Mouse (Mus musculus) left cerebral cortex, adult 18-20 months (tissue): ENCODE data around the gene Crb1. TPM values are rescaled to one million over a fixed set of nuclear protein-coding genes. Genes with fewer than 3 reads are reported as not detected.
A peak's percentile ranks its signal among the peaks of the same experiment; 100 is the strongest.
"Not testable (repeated sequence)": the region's sequence is repeated elsewhere in the genome, so short reads cannot be mapped to it uniquely, and the experiment has no call there.

Experiments
- DNase-seq, 2 experiments: peaks; one replicate each; pipeline ENCODE4 v3.0.0; 2021 to 2022; ENCODE audit warnings: low spot score in 2 of 2, mixed read lengths in 1 of 2
- total RNA-seq, 2 experiments: library from RNA; stranded (reverse); gene quantifications; 2 replicates each; pipeline ENCODE4 v1.2.3; 2021

Gene Crb1
- total RNA-seq, 2 experiments from 2014 or later, result 0.86 to 1.0 TPM

DNA sequence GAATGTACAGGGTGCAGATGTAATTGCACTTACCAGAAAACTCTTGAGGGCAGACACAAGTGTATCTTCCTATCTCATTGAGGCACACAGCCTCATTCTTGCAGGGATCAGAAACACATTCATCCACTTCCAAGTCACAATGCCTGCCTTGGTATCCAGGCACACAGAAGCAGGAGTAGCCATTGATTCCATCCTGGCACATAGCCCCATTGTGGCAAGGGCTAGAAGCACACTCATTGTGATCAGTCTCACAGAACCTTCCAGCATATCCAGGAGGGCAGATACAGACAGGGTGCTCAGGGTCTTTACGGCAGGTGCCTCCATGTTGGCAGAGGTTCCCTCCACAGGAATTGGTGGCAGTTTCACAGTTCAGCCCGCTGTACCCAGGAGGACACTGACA lies 39.9 kb downstream of the Crb1 start:
- DNase-seq, result no peak

DNA sequence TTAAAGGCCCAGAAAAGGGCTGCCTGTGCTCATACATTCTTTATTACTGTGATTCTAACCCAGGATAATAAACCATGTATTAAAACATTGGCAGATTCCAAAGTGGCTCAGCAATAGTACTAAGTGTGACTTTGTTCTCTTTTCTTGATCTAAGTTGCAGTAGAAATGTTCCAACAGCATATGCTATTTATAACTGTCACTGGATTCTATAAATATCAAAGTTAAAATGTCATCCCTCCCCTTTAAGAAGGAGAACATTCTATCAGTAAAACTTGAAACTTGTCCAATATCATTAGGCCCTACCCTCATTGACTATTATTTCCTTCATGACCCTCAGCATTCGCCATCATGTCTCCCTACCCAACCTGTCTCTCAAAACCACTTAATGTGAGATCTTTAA lies 48.1 kb downstream of the Crb1 start:
- no peak for DNase-seq

DNA sequence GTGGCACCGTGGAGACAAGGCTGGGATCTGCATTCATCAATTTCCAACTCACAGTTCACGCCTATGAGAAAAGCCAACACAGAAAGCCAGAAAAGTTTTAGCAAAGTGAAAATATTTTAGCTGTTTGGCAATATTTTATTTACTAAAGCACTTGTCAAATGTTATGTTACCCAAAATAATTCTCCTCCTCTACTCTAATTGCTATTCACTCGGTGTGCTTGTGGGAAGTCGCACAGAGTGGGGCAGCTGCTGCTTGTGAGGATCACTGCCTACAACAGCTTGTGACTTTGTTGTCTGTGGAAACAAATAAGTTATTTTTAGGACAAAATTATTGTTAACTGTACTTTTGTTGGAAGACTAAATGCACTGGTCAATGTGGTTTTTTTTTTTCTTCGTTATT lies 48.6 kb downstream of the Crb1 start:
- no peak for DNase-seq

DNA sequence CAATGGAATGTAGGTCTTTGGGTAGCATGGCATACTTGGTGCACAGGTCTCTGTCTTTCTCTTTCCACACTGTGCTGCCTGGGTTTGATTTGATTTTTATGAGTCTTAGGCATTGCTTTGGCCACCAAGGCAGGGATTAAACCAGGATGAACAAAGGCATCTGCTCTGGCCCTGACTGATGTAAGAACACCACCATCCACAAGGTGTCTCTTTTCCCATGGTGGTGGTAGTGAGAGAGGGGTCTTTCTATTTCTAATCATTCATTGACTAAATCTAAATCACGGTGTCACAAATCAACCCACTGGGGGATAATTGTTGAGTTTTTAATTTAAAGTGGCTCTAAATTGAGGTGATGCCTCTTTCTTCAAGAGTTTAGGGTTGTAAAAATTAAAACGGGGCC lies 51.5 kb downstream of the Crb1 start:
- no peak for DNase-seq

DNA sequence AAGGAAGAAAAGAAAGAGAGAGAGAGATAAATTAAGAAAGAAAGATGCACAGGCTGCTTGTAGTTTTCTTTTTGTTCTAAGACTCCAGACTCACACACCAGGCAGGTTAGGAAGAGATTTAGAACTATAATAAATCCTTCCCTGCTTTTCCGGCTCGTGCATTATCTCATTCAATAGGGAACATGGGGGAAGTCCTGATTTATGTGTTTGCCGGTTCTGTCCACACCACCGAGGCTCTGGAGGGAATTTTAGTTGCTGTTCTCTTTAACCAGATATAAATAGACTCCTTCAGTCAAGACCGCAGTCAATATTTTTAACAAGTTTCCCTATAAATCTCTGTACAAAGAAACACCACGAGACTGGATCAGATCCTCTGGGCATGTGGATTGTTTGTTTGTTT lies 57.1 kb downstream of the Crb1 start:
- DNase-seq, result no peak

DNA sequence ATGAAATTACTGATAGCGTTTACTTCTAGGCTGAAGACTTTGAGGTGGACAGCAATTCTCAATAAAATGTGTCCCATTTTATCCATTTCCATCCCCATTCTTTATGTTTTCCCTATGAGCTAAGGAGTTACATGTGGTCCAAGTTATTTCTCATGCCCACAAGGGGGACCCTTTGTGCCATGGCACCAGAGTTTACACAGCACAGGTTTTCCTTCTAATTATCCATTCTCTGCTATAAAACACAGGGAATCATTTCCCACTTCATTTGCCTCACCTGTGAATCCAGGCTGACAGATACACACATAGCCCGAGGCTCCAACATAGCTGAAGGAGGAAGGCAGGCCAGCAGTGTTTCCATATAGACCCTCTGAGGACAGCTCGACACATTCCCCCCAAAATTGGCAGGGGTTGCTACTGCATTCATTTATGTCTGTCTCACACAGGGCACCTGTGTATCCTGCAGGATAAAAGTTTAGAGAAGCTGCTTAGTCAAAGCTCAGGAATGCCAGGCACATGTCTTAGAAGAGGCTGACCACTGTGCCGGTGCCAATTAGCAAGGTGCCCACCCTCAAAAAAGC lies 62.5 kb downstream of the Crb1 start:
- DNase-seq, result no peak

DNA sequence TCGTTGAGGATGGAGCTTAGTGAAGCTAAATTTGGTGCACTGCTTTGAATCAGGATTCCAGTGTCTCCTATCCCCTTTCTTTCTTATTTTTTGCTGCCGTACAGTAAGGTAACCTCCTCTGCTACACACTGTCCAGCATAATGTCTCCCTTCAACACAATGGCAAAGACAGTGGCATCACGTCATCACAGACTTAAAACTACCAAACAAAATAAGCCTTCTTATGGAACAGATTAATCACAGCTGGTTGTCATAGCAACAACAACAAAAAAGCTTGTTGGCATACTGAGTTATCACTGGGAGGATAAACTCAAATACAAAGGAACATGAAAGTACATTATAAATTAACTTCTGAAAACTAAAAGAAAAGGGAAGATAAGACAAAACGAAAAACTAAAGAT lies 68.0 kb downstream of the Crb1 start:
- no peak for DNase-seq

DNA sequence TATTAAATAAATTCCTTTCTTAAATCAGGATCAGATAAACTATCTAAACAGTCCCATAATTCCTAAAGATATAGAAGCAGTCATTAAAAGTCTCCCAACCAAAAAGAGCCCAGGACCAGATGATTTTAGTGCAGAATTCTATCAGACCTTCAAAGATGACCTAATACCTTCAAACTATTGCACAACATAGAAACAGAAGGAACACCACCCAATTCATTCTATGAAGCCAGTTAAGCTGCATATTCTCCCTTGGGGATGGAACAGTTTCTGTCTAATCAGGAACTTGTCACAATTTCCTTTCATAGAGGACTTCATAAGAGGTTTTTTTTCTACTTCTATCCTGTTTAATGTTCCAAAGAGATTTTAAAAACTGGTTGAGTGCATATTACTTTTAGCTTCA lies 74.4 kb downstream of the Crb1 start:
- not testable (repeated sequence) for DNase-seq

DNA sequence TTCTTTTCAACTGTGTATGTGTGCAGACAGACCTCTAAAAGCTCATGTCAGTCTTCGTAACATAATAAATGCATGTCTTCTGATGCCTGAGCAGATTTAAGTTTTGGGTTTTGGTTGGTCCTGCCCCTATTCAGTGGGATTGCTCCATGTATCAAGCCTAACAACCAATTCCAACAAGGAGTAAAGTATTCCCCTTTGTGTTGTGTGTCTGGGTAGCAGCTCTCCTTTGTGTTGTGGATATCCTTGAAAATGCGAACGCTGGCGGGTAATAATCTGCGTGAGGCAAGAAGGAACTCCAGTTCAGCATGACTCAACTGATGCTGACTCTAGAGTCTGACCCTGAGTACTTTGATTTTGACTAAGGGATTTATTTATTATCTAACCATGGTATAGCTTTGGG lies 75.1 kb downstream of the Crb1 start:
- no peak for DNase-seq

DNA sequence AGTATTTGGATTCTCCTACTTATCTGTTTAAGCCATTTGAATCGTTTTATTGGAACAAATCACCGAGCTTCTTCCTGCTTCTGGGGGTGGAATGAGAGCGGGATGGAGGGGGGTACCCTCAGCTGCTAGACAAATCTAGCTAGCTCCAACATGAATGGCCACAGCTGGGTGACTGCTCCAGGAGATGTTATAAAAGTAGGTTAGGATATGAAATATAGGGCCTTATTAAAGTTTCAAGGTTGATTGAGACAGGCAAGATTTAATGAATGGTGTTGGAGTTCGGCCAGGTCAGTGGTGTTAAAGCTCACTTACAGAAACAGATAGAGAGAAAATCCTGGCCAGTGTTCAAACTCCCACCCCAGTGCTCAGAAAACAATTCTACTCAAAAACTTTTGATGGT lies 84.9 kb downstream of the Crb1 start:
- DNase-seq, result no peak

DNA sequence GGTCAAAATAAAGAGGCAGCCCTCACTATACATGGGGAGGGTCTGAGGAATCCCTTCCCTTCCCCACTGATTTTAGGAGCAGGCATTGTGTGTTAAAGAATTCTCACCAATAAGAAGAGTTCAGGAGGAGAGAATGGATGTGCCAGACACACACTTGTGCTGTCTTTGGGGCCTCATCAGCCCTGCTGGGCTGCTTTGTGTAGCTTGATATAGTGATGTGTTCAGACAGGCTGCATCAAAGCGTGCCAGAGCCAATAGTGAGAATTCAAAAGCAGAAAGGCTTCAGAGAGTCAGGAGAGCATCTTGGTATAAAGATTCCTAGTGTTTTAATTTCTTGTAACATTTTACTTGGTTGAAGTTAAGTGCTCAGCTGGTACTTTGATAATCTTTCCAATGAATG lies 85.3 kb downstream of the Crb1 start:
- DNase-seq, result no peak

DNA sequence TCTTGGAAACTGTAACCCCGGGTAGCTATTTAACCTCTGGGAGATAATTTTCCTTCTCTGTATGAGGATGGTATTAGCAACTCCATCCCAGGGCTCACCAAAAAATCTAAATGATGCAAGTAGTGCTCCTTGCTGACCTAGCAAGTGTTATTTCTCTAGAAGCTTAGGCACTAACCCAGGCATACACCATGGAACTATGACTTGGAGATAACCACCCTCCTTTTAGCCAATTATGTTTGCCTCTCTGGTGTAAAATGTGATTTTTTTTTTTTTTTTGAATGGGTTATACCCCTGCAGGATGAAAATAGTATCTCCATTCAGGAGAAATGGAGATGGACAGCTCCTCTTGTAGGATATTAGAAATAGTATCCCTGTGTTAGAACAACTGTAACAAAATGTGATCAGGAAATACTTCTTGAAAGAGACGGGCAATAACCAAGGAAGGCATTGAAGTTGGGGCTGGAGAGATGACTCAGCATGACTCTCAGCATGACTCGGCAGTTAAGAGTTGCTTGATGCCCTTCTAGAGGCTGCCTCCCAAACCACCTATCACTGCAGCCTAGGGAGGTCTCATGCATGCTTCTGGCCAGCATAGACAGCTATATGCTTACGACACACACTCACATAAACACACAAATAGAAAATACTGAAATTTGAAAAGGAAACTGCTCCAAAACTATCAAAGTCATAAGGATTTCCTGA lies 100.1 kb downstream of the Crb1 start:
- no peak for DNase-seq

DNA sequence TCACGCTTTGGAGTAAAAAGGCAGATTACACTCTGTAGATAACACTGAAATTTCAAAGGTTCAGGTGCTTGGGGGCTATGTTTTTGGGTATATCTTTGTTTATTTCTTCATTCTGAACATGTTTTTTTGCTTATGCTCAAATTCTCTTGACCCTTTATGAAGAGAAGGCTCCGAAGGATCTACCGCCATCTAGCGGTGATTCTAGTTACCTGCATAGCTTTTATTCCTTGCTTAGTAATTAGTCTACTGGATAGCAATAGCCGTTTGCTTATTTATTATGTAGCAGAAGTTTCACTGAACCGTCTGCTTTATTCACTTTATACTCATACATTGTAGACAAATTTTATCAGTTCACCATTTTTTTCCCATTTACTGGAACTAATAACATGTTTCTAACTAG lies 109.1 kb downstream of the Crb1 start:
- peak; percentile 25 to 54 for DNase-seq

DNA sequence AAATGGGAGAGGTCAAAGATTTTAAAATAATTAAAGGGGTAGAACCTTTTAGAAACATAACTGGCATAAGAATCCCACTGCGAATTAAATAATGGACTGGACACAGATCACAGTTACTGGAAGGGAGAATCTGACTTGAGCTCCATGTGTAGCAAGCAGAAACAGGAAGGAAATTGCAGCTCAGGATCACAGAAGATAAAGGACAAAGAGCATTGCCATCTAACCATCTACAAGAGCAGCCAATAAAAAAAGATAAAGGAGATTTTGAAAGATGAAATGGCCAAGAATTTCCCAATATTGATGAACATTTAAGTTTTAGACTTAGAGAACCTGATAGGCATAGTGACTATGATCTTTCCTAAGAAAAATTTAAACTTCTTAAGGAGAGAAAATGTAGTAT lies 112.7 kb downstream of the Crb1 start:
- no peak for DNase-seq

DNA sequence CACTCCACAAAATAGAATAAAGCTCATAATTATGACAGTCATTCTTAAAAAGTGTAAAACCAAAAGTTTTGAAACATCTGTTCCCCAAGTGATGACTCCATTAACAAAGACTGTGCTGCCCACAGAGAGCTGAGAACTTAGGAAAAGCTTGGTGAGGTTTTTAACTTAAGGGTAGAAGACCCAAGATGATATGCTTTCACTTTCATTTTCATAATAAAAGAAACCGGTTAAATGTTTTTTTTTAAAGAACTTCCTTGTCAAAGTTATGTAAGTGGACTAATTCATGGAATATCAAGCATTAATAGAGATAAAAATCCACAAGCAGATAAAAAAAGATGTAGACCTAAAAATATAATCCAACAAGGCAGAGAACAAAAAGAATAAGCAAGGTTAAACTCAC lies 113.7 kb downstream of the Crb1 start:
- DNase-seq, result no peak

DNA sequence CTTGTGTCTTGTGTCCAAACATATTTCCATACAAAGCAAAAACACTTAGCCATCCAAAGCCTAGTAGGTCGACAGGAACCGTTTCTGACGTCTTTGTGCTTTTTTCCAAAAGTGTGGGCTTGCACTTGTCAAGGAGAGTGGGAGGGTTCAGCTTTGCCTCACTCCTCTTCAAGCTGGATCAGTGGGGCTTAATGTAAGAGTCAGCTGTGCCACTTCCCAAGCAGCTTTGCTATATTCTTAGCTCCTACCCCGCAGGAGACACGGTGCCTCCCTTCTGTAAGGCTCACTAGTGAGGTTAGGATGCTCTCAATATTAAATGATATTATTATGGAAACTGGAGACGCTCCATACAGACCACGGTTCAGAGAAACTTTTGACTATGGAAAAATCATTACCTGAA lies 121.3 kb downstream of the Crb1 start:
- DNase-seq, result no peak

DNA sequence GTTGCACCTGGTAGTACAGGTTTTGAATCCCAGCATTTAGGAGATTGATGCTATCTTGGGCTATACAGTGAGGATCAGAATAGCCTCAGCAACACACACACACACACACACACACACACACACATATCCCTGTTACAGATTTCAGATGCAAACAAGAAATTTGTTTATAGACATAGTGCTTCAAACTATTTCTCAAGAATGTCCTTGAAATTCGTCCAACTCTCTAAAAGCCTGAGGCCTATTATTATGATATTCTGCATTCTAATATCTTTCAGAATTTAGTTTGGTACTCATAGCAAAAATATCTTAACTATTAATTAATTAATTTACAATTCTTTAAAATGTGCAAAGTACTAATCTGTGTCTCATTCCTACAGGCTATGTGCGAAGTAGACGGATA lies 124.9 kb downstream of the Crb1 start:
- DNase-seq, result no peak

DNA sequence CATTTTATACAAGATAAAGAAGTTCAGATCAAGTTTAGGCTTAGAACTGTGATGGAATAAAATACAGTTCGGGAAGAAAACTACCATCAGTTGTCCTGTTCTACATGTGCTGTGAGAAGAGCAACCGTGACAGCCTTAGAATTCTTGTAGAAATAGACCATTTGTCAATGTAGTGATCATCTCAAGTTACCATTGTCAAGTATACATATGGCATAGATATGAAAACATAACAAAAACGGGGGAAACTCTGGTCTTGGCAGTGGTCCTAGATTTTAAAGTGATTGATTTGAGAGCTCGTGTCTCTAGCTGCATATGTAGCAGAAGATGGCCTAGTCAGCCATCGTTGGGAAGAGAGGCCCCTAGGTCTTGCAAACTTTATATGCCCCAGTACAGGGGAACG lies 127.7 kb downstream of the Crb1 start:
- DNase-seq, result no peak

DNA sequence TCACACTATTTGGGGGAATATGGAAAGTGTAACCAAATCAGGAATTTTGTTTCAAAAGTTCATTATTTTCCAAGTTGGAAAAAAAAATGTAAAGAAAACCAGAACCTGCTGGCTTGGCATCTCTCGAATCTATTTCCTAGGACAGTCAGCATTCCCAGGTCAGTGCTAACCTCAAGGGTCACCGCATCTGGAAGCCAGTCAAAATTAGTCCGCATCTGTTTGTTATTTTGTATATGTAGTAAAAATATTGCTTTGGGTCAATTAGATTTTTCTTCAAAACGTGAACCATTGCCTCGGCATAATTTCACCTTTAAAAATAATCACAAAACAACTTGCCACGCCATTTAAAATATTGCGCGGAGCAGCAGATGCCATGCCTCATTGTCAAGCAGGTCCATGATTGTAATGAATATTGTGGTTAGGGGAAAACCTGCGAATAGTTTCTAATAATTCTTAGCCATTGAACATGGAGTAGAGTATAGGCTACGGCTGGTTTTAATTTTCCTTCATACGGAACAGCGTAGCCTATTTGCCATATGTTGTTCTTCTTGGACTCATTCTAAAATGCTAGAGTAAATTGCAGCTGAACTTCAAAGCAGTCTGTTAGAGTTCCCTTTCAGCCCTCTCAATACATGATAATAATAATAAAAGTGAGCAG lies 130.0 kb downstream of the Crb1 start:
- DNase-seq, result no peak

DNA sequence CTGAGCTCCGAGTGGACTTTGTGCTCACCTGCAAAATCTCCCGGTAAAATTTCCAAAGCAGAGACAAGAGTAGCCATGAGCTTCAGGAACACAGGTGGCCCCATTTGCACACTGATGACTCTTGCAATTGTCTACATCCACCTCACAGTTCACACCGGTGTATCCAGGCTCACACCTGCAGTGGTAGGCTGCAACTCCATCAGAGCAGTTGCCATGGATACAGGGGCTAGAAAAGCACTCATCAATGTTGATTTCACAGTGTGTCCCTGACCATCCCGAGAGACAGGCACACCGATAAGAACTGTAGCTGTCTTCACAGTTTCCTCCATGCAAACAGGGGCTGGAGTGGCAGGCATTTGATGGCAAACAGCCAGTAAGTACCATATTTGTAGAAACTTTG lies 140.1 kb downstream of the Crb1 start:
- no peak for DNase-seq

DNA sequence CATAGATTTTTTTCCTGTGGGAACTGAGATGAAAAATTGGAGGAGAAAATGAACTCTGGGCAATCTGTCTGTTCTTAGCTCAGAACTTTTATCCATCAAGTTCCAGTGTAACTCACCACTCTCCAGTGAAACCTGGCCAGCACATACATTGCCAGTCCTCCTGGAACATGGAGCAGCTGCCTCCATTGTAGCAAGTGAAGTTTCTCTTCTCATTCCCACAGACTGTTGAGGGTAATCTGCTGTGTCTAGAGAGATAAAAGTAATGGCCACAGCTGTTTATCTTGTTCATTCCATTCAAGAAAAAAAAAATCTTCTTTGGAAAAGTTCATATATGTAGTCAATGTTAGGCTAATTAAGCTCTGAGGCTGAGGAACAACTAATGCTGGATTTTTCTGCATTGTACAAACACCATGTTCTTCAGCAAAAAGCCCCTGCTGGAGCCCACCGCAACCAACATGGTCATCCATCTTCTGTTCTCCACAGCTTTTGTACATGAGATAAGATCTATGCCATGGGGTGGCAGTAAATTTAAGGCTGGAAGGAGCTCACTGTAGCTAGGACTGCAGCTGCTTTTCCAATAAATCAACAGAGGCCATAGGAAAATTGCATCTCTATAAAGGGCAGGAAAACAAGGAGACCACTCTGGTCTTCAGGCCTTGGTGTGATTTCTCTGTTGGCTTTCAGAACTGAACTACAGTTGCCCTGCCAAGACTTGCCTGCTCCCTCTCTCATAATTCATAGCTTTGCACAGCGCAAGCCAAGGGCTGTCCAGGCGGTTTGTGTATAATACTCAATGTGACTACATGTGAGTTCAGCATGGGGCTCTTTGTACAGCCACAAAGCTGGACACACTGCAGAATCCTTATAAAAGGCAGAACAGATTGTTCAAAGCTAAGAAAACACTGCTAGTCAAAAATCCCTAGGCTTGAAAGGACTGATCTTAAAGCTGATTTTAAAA lies 142.0 kb downstream of the Crb1 start:
- no peak for DNase-seq

DNA sequence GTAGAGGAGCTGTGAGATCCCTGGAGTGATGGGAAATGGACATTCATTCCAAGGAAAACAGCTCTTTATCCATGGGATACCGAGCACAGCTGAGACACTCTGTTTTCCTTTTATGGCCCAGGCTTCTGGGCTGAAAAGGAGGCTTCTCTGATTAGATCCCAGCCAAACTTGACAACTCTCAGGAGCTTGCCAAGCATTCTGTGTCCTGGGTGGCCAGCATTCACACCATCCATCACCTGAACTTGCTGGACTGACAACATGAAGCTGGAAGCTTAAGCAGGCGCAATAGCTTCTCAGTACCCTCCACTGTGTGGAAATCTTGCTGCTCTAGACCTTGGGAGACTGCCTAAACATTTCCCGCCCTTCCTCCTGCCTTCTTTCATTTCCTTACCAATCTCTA lies 144.3 kb downstream of the Crb1 start:
- no peak for DNase-seq
